Mouse (Mus musculus): Measurements from ENCODE around the gene Mef2c.

- TF ChIP-seq POLR2A (IDR thresholded peaks at IDR 0.05; ENCODE audit: extremely low read depth, insufficient read depth, low read length) (no peak), CTCF (IDR thresholded peaks at IDR 0.05; ENCODE audit: extremely low read depth, insufficient read depth, low read length) (no peak)
Observed at GRCm38 (mm10) chr13:83652560-83652959, 148.7 kb downstream of the Mef2c start.
